Mouse (Mus musculus) stomach, embryonic 16.5 days (tissue): Measurements from ENCODE around the gene Camkmt. TPM values are rescaled to one million over a fixed set of nuclear protein-coding genes. Genes with fewer than 3 reads are reported as not detected.

Source experiments
- ATAC-seq: fragments of 200-750 bp; cut with Nextera tagmentation; 2 replicates; pipeline ENCODE4 v1.8.0; 2017; ENCODE audit warnings: moderate number of reproducible peaks, moderate TSS enrichment; ENCODE audit not compliant: insufficient read depth, low FRiP score
- H3K27ac ChIP-seq: fragments of 300-500 bp; sonication (generic); 2 replicates; pipeline ENCODE4 v1.5.1; 2014; ENCODE audit warnings: low read length
- H3K27me3 ChIP-seq: fragments of 300-500 bp; sonication (generic); 2 replicates; pipeline ENCODE4 v1.6.1; 2014; ENCODE audit warnings: low read length, control low read depth, mixed read lengths; ENCODE audit not compliant: control insufficient read depth, insufficient read depth
- H3K36me3 ChIP-seq: fragments of 300-500 bp; sonication (generic); 2 replicates; pipeline ENCODE4 v1.6.1; 2014; ENCODE audit warnings: low read length; ENCODE audit not compliant: control insufficient read depth, insufficient read depth
- H3K4me1 ChIP-seq: fragments of 300-500 bp; sonication (generic); 2 replicates; pipeline ENCODE4 v1.6.1; 2014; ENCODE audit warnings: low read length, control low read depth, mixed read lengths; ENCODE audit not compliant: control insufficient read depth, insufficient read depth
- H3K4me2 ChIP-seq: fragments of 300-500 bp; sonication (generic); 2 replicates; pipeline ENCODE4 v1.6.1; 2014; ENCODE audit warnings: low read depth, low read length, mixed read lengths
- H3K4me3 ChIP-seq: fragments of 300-500 bp; sonication (generic); replicated peaks from 2 replicates; pipeline ENCODE4 v1.5.1; 2014; ENCODE audit warnings: mild to moderate bottlenecking, low read length
- H3K9ac ChIP-seq: fragments of 300-500 bp; sonication (generic); 2 replicates; pipeline ENCODE4 v1.6.1; 2014; ENCODE audit warnings: low read length
- H3K9me3 ChIP-seq: fragments of 300-500 bp; sonication (generic); replicated peaks from 2 replicates; pipeline ENCODE4 v1.6.1; 2016; ENCODE audit warnings: low read length, control low read depth; ENCODE audit not compliant: control insufficient read depth
- WGBS: fragments of 180-500 bp; shearing (Covaris S2); extraction: QIAGEN DNeasy Blood & Tissue Kit; methylation state at CpG from one replicate; pipeline ENCODE4 v1.1.7; 2014; 5-methylcytosine and 5-hydroxymethylcytosine counted together
- polyA plus RNA-seq: library from polyadenylated mRNA; unstranded; fragments of >200 nt; fragmentation: Nextera tagmentation; extraction: Ambion mirVana; gene quantifications from 2 replicates; pipeline ENCODE4 v1.2.1, GENCODE M21; 2015

The Camkmt gene
- polyA plus RNA-seq, 1 experiment from 2014 or later = 13.7 TPM

DNA sequence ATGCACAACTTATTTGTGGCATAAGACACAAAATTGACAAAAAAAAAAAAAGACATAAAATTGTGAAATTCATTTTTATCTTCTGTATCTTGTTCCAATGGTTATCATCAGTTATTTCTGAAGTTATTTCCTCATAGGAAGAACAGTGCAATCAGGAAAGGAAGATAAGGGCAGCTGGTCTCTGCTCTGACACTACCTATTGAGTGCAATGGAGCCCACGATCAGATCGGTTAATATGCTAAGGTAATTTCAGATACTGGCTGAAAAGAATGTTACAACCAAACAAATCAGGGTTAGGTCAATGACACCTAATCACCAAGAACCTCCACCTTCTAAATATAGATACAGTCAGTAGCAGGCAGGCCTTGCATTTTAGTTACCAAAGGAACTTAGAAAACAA is 5.0 kb upstream of the Camkmt start:
- 0 out of 2 replicates have a peak, but pooled peaks cover 4% of the 10 kb centered on the region for H3K36me3 ChIP-seq
- 74% methylated on average over 2 of the region's 2 CpGs for WGBS
- H3K27ac ChIP-seq = no peak overlapping the region
- H3K4me3 ChIP-seq = no peak overlapping the region
- H3K9ac ChIP-seq = no peak overlapping the region
- no peaks in the 10 kb centered on the region for H3K9me3 ChIP-seq
- no peaks in the 10 kb centered on the region for H3K27me3 ChIP-seq
- ATAC-seq = no peak
- peaks cover 5% of the 10 kb centered on the region for H3K4me1 ChIP-seq
- H3K4me2 ChIP-seq = no peak overlapping the region

DNA sequence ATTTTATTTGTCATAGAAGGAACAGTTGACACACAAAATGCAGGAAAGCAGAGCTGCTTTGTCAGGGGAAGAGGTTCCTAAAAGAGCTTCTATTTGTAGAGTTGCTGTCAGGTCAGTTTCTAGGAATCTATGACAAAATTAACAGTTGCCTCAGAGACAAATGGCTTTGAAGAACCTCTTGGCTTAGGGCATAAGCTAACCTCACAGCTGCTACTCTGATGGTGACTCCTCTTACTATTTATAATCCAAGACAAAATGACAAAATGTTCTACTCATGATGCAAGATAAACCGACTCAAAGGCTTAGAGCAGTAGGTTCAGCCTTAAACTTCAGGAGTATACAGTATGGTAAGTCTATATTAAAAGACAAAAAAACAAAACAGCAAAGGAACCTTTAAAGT is 3.9 kb upstream of the Camkmt start:
- Histone ChIP-seq H3K4me3 (no peak overlapping the region), H3K36me3 (no peaks in the 10 kb centered on the region), H3K27me3 (no peaks in the 10 kb centered on the region), H3K9ac (no peak overlapping the region), H3K4me1 (peaks cover 9% of the 10 kb centered on the region), H3K27ac (no peak overlapping the region), H3K4me2 (no peak overlapping the region), H3K9me3 (no peaks in the 10 kb centered on the region)
- 78% methylated on average over 1 of the region's 1 CpGs for WGBS
- ATAC-seq = no peak

DNA sequence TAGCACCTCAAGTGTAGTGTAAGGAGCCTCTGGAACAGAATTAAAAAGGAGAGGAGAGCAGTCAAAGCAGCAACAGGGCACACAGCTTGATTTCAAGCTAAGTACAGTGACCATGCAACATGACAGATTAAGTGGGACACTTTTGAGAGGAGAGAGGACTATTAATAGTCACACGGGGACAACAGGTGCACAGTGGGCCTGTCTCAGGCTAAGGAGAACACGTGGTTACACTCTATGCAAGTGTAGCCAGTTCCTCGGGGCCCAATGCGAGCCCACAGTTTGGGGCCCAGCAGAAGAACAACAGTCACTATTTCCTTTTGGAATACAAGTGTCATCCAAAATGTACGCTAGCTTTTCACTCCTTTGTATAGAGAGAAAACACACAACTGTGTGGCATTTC is 2.8 kb upstream of the Camkmt start:
- Histone ChIP-seq H3K4me2 (no peak overlapping the region), H3K9ac (no peak overlapping the region)

DNA sequence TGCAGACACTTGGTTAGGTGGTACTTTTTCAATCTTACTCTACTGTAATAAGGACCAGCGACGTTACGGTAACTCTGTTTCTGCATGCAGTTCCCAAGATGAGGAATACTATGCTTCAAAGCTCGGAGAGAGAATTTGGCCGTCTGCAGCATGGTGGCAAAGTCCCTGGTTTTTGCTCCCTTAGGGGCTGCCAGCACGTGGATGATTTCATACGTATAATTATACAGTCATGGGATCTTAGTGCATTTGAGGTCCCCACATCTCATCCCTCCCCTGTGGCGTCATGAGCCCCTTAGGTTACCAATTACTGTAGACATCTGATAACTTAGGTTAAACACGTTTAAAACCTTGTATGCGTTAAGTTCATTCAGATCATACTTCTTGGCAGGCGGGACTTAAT is 2.0 kb upstream of the Camkmt start:
- WGBS = 83% methylated on average over 11 of the region's 11 CpGs

More for the DNA sequence above, 2.8 kb upstream of the Camkmt start:
- H3K36me3 ChIP-seq = no peaks in the 10 kb centered on the region
- WGBS = 88% methylated on average over 5 of the region's 5 CpGs
- H3K9me3 ChIP-seq = no peaks in the 10 kb centered on the region
- peaks cover 11% of the 10 kb centered on the region for H3K4me1 ChIP-seq
- no peak overlapping the region for H3K4me3 ChIP-seq
- H3K27ac ChIP-seq = no peak overlapping the region
- no peak for ATAC-seq
- no peaks in the 10 kb centered on the region for H3K27me3 ChIP-seq

DNA sequence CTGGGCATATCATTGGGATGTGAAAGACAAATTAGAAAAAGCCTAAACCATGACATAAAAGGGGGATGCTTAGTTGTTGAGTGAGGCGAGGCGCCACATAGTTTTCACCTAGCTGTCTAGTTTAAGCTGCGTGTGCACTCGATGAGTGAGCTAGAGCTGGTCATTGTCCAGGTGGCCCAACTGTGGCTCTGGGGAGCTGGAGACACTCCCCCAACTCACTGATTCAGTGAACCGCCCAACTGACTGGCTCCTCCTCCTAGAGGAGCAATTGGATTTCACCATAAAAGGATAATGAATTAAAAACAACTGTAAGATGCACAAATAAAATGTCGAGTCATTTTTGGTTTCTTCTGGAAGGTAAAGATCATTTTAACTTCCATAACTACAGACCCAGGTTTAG is 1.3 kb upstream of the Camkmt start:
- Histone ChIP-seq H3K27me3 (no peaks in the 10 kb centered on the region), H3K4me2 (peak overlapping the region; percentile 60), H3K27ac (no peak overlapping the region), H3K9ac (0 out of 2 replicates have a peak overlapping the region, but pooled peaks have one; percentile 23), H3K4me3 (peak overlapping the region; percentile 77), H3K9me3 (no peaks in the 10 kb centered on the region), H3K36me3 (no peaks in the 10 kb centered on the region), H3K4me1 (peaks cover 11% of the 10 kb centered on the region)
- 47% methylated on average over 6 of the region's 6 CpGs for WGBS
- no peak for ATAC-seq

More for the DNA sequence above, 2.0 kb upstream of the Camkmt start:
- H3K4me1 ChIP-seq = peaks cover 11% of the 10 kb centered on the region
- no peak overlapping the region for H3K9ac ChIP-seq
- no peaks in the 10 kb centered on the region for H3K36me3 ChIP-seq
- no peak overlapping the region for H3K4me3 ChIP-seq
- H3K9me3 ChIP-seq = no peaks in the 10 kb centered on the region
- H3K27ac ChIP-seq = no peak overlapping the region
- no peaks in the 10 kb centered on the region for H3K27me3 ChIP-seq
- H3K4me2 ChIP-seq = no peak overlapping the region
- no peak for ATAC-seq

DNA sequence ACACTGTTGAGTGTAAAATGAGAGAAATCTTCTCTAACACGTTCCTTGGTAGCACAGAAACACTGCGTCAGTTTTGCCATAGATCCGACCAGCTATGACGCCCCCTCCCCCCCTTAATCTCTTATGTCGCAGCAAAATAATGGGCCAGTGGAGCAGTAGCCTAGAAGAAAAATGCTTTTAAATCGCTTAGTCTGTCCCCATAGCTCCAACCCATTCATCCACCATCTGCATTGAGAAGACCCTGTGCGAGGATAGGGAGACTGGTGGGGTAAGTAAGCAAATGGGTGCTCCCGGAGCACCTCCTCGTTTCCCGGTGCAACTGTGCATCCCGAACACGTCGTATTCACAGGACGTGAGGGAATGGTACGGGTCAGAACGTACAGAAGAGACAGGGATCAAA is 731 bp upstream of the Camkmt start:
- H3K27me3 ChIP-seq = no peaks in the 10 kb centered on the region
- peak overlapping the region; percentile 86 for H3K27ac ChIP-seq
- peaks cover 11% of the 10 kb centered on the region for H3K4me1 ChIP-seq
- no peaks in the 10 kb centered on the region for H3K9me3 ChIP-seq
- ATAC-seq = no peak
- H3K4me3 ChIP-seq = peak overlapping the region; percentile 77
- under 1% methylated on average over 16 of the region's 16 CpGs for WGBS
- no peaks in the 10 kb centered on the region for H3K36me3 ChIP-seq
- H3K9ac ChIP-seq = peak overlapping the region; percentile 80
- peak overlapping the region; percentile 60 for H3K4me2 ChIP-seq

DNA sequence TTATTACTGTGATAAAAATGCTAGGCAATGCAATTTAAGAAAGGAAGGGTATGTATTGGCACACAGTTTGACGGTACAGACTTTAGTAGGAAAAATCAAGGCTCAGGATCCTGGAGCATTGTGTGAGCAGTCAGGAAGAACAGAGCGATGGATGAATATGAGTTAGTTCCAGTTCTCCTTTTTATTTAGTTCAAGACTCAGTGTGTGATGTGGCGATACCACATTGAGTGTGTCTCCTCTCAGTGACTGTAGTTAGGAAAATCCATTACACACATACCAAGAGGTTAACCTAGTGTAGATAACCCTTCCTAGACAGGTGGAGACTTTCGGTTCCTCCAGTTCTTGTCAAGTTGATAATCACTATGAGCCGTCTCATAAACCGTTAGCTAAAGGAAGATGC is 1.4 kb downstream of the Camkmt start:
- H3K4me2 ChIP-seq = peak overlapping the region; percentile 68

DNA sequence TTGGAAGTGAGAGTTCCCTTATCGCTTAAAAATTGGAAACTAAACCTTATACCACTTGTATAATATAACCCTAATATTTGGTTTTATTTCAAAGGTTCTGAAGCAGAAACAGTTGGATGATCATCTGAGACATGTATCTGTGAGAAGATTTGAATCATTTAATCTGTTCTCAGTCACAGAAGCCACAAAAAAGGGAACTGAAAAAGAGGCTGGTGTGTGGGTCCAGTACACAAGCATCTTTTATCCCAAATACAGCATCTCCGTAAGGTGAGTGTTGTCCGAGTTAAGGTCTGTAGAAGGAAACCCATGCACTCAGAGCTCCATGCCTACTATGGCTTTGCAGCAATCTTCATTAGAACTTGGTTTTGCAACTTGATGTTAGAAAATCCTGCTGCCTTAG is 6.0 kb downstream of the Camkmt start:
- no peak overlapping the region for H3K4me2 ChIP-seq
- WGBS = 87% methylated on average over 3 of the region's 3 CpGs
- no peak overlapping the region for H3K4me3 ChIP-seq
- H3K27me3 ChIP-seq = no peaks in the 10 kb centered on the region
- H3K36me3 ChIP-seq = peaks cover 10% of the 10 kb centered on the region
- H3K9ac ChIP-seq = no peak overlapping the region
- no peak for ATAC-seq
- H3K27ac ChIP-seq = no peak overlapping the region
- 0 out of 2 replicates have a peak, but pooled peaks cover 4% of the 10 kb centered on the region for H3K9me3 ChIP-seq
- H3K4me1 ChIP-seq = peaks cover 3% of the 10 kb centered on the region; the same call in 1 of the 2 replicates

More for the DNA sequence above, 1.4 kb downstream of the Camkmt start:
- peaks cover 11% of the 10 kb centered on the region for H3K4me1 ChIP-seq
- H3K27ac ChIP-seq = no peak overlapping the region
- H3K9ac ChIP-seq = no peak overlapping the region
- H3K4me3 ChIP-seq = no peak overlapping the region; the same call in 1 of the 2 replicates
- WGBS = 87% methylated on average over 6 of the region's 6 CpGs
- H3K9me3 ChIP-seq = no peaks in the 10 kb centered on the region
- no peak for ATAC-seq
- no peaks in the 10 kb centered on the region for H3K27me3 ChIP-seq
- H3K36me3 ChIP-seq = no peaks in the 10 kb centered on the region

DNA sequence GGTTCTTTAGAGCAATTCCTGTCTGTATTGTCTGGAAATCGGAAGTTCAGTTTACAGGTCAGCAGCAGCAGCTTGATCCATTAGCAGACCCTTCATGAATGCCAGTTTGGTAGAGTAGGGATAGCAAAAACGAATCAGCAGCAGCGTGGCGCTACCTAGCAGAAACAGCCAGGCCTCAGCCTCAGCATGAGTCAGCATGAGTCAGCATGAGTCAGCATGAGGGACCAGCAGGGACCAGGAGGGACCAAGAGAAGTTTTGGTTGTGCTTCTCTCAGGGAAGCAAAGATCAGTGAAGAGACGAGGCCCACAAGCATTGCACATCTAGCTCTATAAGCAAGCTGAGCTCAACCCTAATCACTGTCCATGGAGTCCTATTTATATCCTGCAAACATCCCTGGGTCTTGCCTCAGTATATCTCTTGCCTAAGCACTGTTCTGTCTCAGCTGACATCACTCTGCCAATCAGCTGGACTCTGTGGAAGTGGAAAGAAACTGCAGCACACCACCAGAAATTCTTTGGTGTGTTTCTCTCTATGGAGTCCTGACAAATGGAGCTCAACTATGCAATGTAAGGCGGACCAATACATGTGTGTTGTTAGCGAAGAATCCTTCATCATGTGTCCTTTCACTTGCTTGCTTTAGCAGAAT is 8.4 kb downstream of the Camkmt start:
- no peak overlapping the region for H3K9ac ChIP-seq
- WGBS = 94% methylated on average over 7 of the region's 7 CpGs
- no peak for ATAC-seq
- H3K4me3 ChIP-seq = no peak overlapping the region
- H3K27me3 ChIP-seq = no peaks in the 10 kb centered on the region
- no peak overlapping the region for H3K27ac ChIP-seq
- 0 out of 2 replicates have a peak, but pooled peaks cover 4% of the 10 kb centered on the region for H3K9me3 ChIP-seq
- H3K4me1 ChIP-seq = 0 out of 2 replicates have a peak, but pooled peaks cover 3% of the 10 kb centered on the region
- no peak overlapping the region for H3K4me2 ChIP-seq
- peaks cover 10% of the 10 kb centered on the region for H3K36me3 ChIP-seq
